Mouse (Mus musculus) right cerebral cortex, adult 18-20 months (tissue): ENCODE measurements around the gene Hfe2.
A peak's percentile ranks its signal among the peaks of the same experiment; 100 is the strongest.

Experiments used
- DNase-seq: peaks from one replicate; pipeline ENCODE4 v3.0.0; 2022; ENCODE audit warnings: mixed read lengths

Hfe2 gene

GRCm38 (mm10) chr3:96576005-96576658 is 51.2 kb downstream of the Hfe2 start:
- peak; percentile 17 for DNase-seq

- peak; percentile 95 for DNase-seq
Measured at GRCm38 (mm10) chr3:96576690-96577541, 51.9 kb downstream of the Hfe2 start, which contains the start of gene Gm16253. Gene Gm16253 (plus strand): TSS chr3:96576984.

GRCm38 (mm10) chr3:96577566-96577965 is 52.6 kb downstream of the Hfe2 start:
- no peak for DNase-seq
